Mouse (Mus musculus): ENCODE measurements around the gene Fh1. TPM values are rescaled to one million over a fixed set of nuclear protein-coding genes. Genes with fewer than 3 reads are reported as not detected.

Gene Fh1
- total and polyA plus RNA-seq, 2 experiments from 2014 or later: 59.2 to 113 TPM

DNA sequence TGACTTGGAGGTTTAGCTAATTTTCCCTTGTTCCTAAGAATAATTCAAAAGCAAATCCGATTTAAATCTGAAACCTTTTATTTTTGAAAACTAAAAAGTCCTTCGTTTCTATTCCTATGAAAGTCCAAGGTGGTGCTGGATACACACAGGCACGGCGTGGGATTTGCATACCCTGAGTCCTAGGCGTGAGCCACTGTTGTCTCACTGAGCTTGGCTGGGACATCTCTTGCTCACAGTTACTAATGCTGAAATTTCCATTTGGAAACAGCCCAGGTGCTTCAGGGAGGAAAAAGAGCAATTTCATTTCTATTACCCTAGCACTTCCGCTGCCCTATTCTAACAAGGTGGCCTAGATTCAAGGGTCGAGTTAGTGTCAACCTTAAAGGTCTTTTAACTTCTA is 45.1 kb downstream of the Fh1 start:
- H3K4me3 ChIP-seq (ENCODE audit: low read length): no peak overlapping the region
- no peak overlapping the region for H3K9ac ChIP-seq (replicated peaks; ENCODE audit: low read length)
- H3K4me1 ChIP-seq (ENCODE audit: insufficient read depth, low read length): no peaks in the 10 kb centered on the region
- no peaks in the 10 kb centered on the region for H3K27me3 ChIP-seq (ENCODE audit: insufficient read depth, low read length)
- no peaks in the 10 kb centered on the region for H3K36me3 ChIP-seq (ENCODE audit: insufficient read depth, low read length)
- no peak overlapping the region for H3K27ac ChIP-seq
- no peak for DNase-seq (ENCODE audit: low spot score)
- TF ChIP-seq CTCF (IDR thresholded peaks at IDR 0.05; ENCODE audit: low read depth): no peak
- 87% methylated on average over 7 of the region's 7 CpGs for WGBS
- no peak for ATAC-seq
- H3K9me3 ChIP-seq (ENCODE audit: low read length): no peaks in the 10 kb centered on the region
- H3K4me2 ChIP-seq (ENCODE audit: low read depth, low read length): no peak overlapping the region

DNA sequence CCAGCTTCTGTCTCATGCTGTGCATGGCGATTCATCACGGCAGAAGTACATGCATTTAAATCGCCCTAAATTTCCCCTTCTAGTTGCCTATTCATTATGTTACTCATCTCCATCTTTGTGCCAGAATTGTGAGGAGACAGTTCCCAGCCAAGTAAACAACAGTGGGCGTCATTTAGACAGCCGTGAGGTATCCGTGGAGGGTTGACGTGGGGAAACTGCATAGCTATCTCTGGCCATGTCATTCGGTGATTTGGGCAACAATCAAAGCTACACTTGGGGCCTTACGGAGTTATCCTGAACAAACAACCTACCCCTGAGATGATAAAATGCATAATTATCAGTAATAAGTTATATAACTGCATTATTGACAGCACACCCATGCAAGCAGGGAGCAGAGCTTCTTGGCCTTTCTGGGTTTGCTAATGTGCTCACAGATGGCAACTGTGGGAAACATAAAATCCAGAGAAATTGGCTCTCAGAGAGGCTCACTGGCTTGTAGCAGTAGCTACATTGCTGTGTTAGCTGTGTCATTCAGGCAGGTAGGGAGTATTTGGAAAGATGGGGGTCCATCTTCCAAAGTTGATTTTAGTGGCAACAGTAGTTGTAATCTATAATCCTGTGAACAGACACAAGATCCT is 45.7 kb downstream of the Fh1 start:
- Histone ChIP-seq H3K9ac (replicated peaks; ENCODE audit: low read length) (no peak overlapping the region), H3K4me2 (ENCODE audit: low read depth, low read length) (no peak overlapping the region), H3K4me3 (ENCODE audit: low read length) (no peak overlapping the region), H3K9me3 (ENCODE audit: low read length) (no peaks in the 10 kb centered on the region), H3K27ac (no peak overlapping the region), H3K27me3 (ENCODE audit: insufficient read depth, low read length) (no peaks in the 10 kb centered on the region), H3K4me1 (ENCODE audit: insufficient read depth, low read length) (no peaks in the 10 kb centered on the region), H3K36me3 (ENCODE audit: insufficient read depth, low read length) (no peaks in the 10 kb centered on the region)
- ATAC-seq: no peak
- no peak for TF ChIP-seq CTCF (IDR thresholded peaks at IDR 0.05; ENCODE audit: low read depth)
- DNase-seq (ENCODE audit: low spot score): no peak
- WGBS: 52% methylated on average over 9 of the region's 9 CpGs

DNA sequence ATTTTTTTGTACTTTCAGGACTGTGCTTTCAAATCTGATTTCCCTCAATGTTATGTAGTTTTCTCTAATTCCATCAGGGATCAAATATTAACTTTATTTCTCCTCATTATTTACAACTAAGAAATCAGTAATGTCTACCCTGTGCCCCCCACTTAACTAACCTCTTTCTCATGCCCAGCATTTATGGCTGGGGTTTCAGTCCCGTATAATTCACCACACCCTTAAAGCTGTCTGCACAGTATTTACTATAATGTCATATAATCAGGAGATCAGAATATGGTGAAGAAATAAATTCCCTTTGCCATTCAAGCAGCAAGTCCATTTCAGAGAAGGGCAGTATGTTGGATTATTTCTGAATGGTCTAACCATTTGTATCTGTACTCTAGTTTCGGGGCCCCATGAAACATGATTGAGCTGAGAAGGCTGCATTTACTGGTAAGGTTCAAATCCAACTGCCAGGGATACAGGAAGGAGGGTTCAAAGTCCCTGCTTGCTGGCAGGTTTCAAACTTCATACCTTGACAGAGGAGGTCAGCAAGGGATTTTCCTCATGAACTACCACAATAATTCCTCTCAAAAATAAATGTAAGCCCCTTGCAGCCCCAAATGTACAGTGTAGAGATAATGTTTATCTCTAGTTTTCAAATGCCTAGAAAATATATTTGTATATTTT is 46.9 kb downstream of the Fh1 start:
- no peak overlapping the region for H3K27ac ChIP-seq
- no peaks in the 10 kb centered on the region for H3K9me3 ChIP-seq (ENCODE audit: low read length)
- no peak for ATAC-seq
- no peak overlapping the region for H3K9ac ChIP-seq (replicated peaks; ENCODE audit: low read length)
- H3K4me1 ChIP-seq (ENCODE audit: insufficient read depth, low read length): no peaks in the 10 kb centered on the region
- 86% methylated on average over 2 of the region's 2 CpGs for WGBS
- H3K4me3 ChIP-seq (ENCODE audit: low read length): no peak overlapping the region
- TF ChIP-seq CTCF (IDR thresholded peaks at IDR 0.05; ENCODE audit: low read depth): no peak
- H3K4me2 ChIP-seq (ENCODE audit: low read depth, low read length): no peak overlapping the region
- no peaks in the 10 kb centered on the region for H3K36me3 ChIP-seq (ENCODE audit: insufficient read depth, low read length)
- H3K27me3 ChIP-seq (ENCODE audit: insufficient read depth, low read length): no peaks in the 10 kb centered on the region
- DNase-seq (ENCODE audit: low spot score): no peak

DNA sequence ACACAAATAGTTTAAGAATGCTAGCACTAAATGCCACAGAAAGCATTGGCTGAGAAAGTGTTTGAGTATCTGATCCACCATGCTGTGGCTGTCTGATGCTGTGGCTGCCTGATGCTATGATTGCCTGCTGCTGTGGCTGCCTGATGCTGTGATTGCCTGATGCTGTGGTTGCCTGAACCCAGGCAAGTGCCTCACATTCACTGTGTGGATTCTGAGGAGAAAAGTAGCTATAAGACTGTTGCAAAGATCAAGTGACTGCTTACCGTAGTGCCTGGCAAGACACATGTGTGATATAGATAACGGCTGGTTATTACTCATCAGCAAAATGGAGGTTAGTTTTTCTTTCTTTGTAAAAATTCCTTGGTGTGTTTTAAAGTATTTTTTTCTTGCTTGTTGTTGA is 51.3 kb downstream of the Fh1 start:
- Histone ChIP-seq H3K4me3 (ENCODE audit: low read length) (no peak overlapping the region), H3K27ac (no peak overlapping the region), H3K4me1 (ENCODE audit: insufficient read depth, low read length) (no peaks in the 10 kb centered on the region), H3K36me3 (ENCODE audit: insufficient read depth, low read length) (no peaks in the 10 kb centered on the region), H3K27me3 (ENCODE audit: insufficient read depth, low read length) (no peaks in the 10 kb centered on the region), H3K9me3 (ENCODE audit: low read length) (no peaks in the 10 kb centered on the region), H3K4me2 (ENCODE audit: low read depth, low read length) (no peak overlapping the region), H3K9ac (replicated peaks; ENCODE audit: low read length) (no peak overlapping the region)
- no peak for TF ChIP-seq CTCF (IDR thresholded peaks at IDR 0.05; ENCODE audit: low read depth)
- no peak for ATAC-seq
- 95% methylated on average over 2 of the region's 2 CpGs for WGBS
- DNase-seq (ENCODE audit: low spot score): no peak

- ATAC-seq (no peak), DNase-seq (ENCODE audit: low spot score) (no peak)
- Histone ChIP-seq H3K27ac (no peak overlapping the region), H3K9me3 (ENCODE audit: low read length) (no peaks in the 10 kb centered on the region), H3K4me1 (ENCODE audit: insufficient read depth, low read length) (no peaks in the 10 kb centered on the region), H3K4me3 (ENCODE audit: low read length) (no peak overlapping the region), H3K36me3 (ENCODE audit: insufficient read depth, low read length) (no peaks in the 10 kb centered on the region), H3K27me3 (ENCODE audit: insufficient read depth, low read length) (no peaks in the 10 kb centered on the region), H3K4me2 (ENCODE audit: low read depth, low read length) (no peak overlapping the region), H3K9ac (replicated peaks; ENCODE audit: low read length) (no peak overlapping the region)
- WGBS: 60% methylated on average over 6 of the region's 6 CpGs
- no peak for TF ChIP-seq CTCF (IDR thresholded peaks at IDR 0.05; ENCODE audit: low read depth)
Observed at GRCm38 (mm10) chr1:175565579-175566103, 59.8 kb downstream of the Fh1 start.

- no peak for DNase-seq (ENCODE audit: low spot score)
- no peak overlapping the region for H3K4me3 ChIP-seq (ENCODE audit: low read length)
- H3K9me3 ChIP-seq (ENCODE audit: low read length): no peaks in the 10 kb centered on the region
- no peak for TF ChIP-seq CTCF (IDR thresholded peaks at IDR 0.05; ENCODE audit: low read depth)
- no peaks in the 10 kb centered on the region for H3K4me1 ChIP-seq (ENCODE audit: insufficient read depth, low read length)
- H3K27me3 ChIP-seq (ENCODE audit: insufficient read depth, low read length): no peaks in the 10 kb centered on the region
- no peak for ATAC-seq
- WGBS: 90% methylated on average over 4 of the region's 4 CpGs
- H3K4me2 ChIP-seq (ENCODE audit: low read depth, low read length): no peak overlapping the region
- H3K36me3 ChIP-seq (ENCODE audit: insufficient read depth, low read length): no peaks in the 10 kb centered on the region
- no peak overlapping the region for H3K9ac ChIP-seq (replicated peaks; ENCODE audit: low read length)
- H3K27ac ChIP-seq: no peak overlapping the region
Observed at GRCm38 (mm10) chr1:175564321-175564720, 61.1 kb downstream of the Fh1 start.

- ATAC-seq (no peak), DNase-seq (ENCODE audit: low spot score) (no peak)
- Histone ChIP-seq H3K27ac (no peak overlapping the region), H3K4me3 (ENCODE audit: low read length) (no peak overlapping the region), H3K9me3 (ENCODE audit: low read length) (no peaks in the 10 kb centered on the region), H3K27me3 (ENCODE audit: insufficient read depth, low read length) (no peaks in the 10 kb centered on the region), H3K4me1 (ENCODE audit: insufficient read depth, low read length) (no peaks in the 10 kb centered on the region), H3K9ac (replicated peaks; ENCODE audit: low read length) (no peak overlapping the region), H3K36me3 (ENCODE audit: insufficient read depth, low read length) (no peaks in the 10 kb centered on the region), H3K4me2 (ENCODE audit: low read depth, low read length) (no peak overlapping the region)
- 96% methylated on average over 2 of the region's 2 CpGs for WGBS
- TF ChIP-seq CTCF (IDR thresholded peaks at IDR 0.05; ENCODE audit: low read depth): no peak
Observed at GRCm38 (mm10) chr1:175562379-175562778, 63.1 kb downstream of the Fh1 start.

All from hindbrain, postnatal 0 days (tissue).